Mouse (Mus musculus) cerebellum, adult 8-10 months (tissue): ENCODE measurements around the gene Spata31d1d.
"Not testable (repeated sequence)": the region's sequence is repeated elsewhere in the genome, so short reads cannot be mapped to it uniquely, and the experiment has no call there.

ENCODE experiments used
- DNase-seq: peaks from one replicate; pipeline ENCODE4 v3.0.0; 2022

Spata31d1d gene

DNA sequence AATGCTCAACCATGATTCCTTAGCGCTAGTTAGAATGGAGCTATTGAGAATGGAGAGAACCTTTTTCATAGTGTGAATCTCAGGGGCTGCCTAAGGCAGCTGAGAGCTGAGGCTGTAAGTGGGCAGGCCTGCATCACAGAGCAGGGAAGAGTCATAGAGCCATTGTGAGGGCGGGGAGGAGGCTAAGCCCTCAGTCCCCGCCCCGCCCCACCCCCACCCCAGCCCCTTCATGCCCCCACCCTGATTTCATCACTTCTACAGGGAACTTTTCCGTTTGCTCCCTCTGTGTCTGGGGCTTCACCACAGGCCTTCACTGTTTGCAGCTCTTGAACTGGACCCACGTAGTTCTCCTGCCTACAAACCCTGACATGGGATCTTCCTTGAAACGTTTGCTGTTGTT lies at the start of gene Spata31d1d:
Gene Spata31d1d, minus strand, starts transcription at position 101 of the 400 bp plus-strand sequence.
- no peak for DNase-seq

DNA sequence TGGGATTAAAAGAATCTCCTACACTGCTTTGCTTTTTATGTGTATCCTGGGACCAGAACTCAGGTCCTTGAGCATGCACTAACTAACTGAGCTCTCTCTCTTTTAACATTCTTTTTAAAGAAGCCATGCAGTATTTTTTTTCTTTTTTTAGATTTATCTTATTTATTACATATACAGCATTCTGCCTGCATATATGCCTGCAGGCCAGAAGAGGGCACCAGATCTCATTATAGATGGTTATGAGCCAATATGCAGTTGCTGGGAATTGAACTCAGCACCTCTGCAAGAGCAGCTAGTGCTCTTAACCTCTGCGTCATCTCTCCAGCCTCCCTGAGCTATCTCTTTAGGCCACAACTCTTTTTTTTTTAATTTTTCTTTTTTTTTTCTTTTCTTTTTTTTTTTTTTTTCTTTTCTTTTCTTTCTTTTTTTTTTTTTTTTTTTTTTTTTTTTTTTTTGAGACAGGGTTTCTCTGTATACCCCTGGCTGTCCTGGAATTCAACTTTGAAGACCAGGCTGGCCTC lies 48.3 kb upstream of the Spata31d1d start:
- DNase-seq, result not testable (repeated sequence)

DNA sequence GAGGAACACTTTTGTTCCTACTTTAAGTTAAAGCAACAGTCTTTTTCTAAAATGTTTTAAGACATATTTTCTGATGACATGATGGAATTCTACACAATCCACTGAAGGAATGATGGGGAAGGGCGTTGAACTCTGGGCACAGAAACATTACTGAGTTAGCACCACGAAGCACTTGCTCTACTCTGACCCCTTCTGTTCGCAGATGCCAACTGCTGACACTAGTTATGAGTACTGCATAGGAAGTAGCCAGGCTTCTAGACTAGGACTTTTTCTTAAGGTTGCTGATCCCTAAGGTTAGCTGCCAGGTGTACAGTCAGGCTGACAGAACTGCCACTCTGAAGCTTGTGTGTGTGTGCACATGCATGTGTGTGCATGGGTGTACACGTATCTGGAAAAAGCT lies 47.7 kb upstream of the Spata31d1d start:
- no peak for DNase-seq

DNA sequence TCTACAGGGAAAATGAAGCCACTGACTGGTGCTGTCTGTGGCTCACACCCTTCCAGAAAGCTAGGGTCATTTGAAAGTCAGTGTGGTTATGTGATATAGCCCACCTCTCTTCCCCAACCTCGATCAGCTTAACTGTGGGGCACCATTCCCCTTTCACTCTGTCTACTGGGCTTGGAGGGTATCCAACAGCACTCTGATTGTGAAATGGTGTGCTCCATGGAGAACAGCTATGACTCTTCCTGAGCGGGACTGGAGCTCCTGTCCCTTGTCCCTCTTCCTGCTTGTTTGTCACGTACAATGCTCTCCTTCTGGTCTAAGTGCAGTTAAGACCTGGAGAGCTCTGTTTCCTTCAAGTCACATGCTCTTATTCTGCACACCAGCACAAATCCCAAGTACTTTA lies 43.6 kb upstream of the Spata31d1d start:
- DNase-seq, result no peak

DNA sequence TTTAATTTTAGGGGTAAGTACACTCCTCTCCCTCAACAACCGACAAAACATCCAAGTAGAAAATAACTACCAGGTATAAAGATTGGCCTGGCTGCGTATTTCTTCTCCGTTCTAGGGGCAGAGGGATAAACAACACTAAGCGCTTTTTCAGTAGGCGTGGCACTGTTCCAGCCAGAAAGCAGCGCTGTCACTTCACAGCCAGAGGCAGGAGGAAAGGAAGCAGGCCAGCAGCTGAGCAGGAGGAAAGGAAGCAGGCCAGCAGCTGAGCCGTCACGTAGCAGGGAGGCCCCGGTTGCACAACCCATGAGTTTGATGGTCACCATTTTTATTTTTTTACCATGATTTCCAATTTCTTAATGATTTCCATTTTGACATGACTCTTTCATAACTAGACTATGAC lies 39.7 kb upstream of the Spata31d1d start:
- peak; percentile 35 for DNase-seq

DNA sequence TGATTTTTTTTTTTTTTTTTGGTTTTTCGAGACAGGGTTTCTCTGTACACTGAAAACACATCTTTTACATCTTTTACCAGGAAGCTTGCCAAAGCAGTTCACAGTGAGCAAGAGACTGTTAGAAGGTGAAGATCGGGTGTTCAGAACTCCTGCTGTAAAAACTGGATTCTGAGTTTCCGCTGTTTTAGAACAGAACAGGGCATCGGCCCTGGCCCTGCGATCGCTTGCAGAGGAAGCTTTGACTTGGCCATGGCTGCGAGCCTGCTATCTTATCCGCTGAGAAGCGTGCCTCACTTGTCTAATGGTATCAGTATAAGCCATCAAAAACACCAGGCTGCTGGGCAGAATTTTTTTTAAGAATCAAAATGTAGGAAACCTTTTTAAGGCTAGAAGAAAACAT lies 39.3 kb upstream of the Spata31d1d start:
- DNase-seq, result no peak

DNA sequence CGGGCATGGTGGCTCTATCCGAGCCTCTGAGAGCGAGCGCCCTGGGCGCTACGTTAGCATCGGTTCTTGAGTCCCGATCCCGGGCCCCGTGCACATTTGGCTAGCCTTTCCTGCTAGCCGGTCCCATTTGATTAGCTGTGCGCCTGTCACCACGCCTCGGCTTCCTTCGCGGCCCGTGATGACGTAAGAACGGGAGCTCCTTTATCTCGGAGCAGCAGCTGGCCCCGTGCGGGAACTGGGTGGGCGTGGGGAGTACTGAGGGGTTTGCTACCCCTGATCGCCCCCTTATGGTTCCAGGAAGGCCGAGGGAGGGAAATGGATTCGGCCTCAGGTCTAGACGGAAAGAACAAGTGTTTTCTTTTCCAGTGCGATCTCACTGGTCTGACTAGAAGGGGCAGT lies 38.6 kb upstream of the Spata31d1d start:
- peak; percentile 77 for DNase-seq

DNA sequence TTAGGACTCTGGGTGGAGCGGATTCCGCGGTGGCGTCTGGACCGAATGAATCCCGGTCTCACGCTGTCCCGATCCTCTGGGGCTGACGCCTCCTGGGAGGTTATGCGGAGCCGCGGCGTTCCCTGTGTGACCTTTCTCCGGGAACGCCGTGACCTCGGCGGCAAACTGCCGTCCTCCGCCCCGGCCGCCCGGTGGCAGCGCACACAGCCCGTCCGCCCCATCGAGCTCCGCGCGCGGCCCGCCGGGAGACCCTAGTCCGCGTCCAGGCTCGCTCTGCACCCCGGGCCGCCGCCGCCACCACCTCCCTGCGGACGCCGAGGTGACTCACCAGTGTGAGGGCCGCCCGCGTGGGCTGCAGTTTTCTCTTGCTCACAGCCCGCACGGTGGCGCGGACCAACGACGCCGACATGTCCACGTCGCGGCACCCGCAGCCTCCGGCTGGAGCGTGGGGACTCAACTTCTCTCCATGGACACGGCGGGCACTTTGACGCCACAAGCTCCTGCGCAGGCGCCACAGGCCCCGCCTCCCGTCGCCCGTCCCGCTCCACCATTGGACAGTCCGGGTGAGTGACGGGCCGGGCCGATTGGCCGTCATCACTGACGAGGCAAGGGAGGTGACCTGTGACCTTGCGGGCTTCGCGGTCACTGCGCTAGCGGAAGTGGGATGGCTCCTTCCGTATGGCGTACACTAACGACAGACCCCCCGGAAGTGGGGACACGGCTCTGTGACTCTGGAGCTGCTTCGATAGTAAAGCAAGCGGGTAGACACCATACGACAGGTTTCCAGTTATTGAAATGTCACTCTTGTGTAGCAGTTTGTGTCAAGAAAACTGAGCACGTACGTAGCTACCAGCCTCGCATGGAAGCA lies 38.0 kb upstream of the Spata31d1d start, which contains the start of gene Isca1:
Gene Isca1, minus strand, starts transcription at position 515 of the 868 bp plus-strand sequence.
- peak; percentile 99 for DNase-seq

DNA sequence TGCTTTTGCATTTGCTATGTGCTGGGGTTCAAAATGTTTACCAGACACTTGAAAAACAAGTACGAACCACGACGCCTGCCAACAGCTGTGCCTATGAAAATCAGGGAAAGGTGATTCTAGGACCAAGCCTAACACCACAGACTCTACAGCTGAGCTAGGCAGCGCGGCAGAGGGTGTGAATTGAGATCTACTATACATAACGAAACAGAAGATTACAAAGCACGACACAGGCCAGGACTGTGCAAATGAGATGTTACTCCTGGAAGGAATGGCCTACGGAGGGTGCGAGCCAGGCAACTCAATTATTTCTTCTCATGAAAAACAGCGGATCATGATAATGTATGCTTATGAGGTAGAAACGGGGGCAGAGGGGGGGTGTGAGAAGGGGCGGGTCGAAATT lies 37.0 kb upstream of the Spata31d1d start:
- peak; percentile 26 for DNase-seq

DNA sequence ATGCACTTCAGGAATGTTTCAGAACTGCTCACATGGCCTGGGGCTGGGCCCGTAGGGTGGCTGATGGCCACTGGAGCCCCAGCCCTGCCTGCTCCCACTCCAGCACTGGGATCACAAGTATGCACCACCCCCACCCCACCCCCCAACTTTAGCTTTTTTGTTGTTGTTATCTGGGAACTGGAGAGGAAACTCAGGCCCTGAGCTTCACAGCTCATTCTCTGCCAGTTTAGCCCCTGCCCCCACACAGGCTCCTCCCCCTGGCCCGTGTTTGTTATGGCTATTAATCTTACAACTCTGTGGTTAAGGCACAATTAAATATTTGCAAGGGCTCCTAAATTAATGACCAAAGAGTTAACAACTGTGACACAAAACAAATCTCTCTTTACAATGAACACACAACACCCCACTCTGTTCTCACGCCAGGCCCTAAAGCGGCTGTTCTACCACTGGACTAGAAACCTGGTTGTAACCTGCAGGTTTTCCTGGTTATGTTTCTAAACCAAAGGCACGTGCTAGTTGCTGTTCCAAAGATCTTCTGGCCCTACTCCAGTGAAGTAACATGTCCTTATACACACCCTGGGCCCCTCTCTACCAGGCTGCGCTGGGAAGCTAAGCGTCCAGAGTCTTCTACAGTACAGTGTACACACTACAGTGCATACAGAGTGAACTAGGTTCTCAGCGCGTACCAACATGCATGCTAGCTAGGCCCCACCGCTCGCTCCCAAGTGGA lies 35.4 kb upstream of the Spata31d1d start:
- no peak for DNase-seq

DNA sequence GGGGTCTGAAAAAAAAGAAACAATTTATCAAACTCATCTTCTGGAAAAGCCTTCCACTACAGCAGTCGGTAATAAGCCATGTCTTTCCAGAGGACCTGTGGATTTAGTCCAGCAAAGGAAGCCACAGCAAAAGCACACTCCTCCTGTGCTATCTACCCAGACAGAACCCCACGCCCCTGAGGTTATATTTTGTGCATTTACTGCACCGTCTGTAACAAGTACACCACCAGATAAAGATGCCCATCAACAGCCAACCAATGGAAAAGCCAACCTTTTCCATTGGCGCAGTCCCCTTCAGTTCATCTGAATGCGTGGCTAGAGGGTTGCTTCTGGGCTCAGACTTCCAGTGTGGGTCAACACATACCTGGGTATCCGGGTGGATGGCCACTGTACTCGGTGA lies 31.2 kb upstream of the Spata31d1d start:
- DNase-seq, result no peak

DNA sequence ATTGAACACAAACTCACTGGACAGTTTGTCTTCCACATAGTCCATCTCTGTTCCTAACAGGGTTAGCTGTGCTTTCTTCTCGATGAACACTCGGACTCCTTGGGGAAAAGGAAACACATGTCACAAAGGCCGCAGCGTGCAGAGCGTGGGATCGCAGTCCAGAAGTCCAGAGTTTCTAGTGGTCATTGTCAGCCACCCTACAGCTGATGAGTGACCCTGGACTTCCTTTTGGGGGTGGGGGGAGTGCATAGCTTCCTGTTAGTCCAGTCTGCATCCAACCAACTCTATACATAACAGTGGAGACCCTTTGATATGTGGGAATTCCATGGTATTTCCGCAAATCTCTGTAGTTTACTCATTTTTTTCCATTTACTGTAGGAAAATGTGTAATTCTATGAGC lies 25.4 kb upstream of the Spata31d1d start:
- DNase-seq, result no peak

DNA sequence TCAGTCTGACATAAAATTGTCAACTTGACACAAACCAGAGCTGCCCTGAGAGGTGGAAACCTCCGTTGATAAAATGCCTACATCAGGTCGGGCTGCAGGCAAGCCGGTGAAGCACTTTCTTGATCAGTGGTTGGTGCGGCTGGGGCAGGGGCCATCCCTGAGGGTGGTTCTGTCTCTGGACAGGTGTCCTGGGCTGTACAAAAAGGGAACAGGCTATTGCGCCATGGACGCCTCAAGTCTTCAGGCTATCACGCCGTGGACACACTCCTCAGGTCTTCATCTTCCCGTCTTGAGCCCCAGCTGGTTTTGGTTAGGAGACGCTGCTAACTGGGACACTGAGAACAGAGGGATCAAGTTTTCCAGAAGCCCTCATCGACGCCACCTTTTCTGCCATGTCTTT lies 18.8 kb upstream of the Spata31d1d start:
- no peak for DNase-seq

DNA sequence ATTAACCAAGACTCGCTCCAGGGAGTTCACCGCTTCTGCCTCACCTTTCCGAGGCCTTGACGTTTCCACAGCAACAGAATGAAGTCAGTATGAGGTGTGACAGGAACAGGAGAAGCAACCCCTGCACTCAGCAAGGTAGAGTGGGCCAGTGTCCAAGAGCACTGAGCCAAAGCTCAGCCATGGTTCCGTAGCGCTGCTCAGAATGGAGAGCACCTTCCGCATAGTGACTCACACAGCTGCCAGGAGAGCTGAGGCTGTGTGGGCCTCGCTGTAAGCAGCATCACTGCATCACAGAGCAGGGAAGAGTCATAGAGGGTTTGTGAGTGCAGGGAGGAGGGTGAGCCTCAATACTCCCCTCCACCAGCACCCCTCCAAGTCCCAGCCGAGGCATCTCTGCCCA lies 15.2 kb upstream of the Spata31d1d start, which contains the start of gene 1700014D04Rik:
Gene 1700014D04Rik, minus strand, starts transcription at position 42 of the 400 bp plus-strand sequence.
- no peak for DNase-seq

DNA sequence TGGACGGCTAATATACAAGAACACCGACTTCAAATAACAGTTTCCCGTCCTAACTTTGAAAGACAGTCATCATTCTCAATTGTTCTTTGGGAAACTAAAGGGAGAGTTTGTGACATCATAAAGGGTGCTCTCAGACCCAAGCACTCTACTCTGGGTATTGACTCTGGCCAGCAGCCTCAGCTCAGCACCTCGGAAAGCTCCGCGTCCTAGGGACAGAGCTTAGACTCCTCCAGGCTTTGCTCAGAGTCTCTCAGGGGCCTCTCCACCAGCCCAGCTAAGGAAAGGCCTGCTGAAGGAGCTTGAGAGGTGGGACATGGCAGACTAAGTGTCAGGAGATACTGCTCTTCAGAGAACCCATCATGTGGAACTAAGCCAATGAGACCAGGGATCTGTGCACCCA lies 14.6 kb upstream of the Spata31d1d start:
- DNase-seq, result no peak

DNA sequence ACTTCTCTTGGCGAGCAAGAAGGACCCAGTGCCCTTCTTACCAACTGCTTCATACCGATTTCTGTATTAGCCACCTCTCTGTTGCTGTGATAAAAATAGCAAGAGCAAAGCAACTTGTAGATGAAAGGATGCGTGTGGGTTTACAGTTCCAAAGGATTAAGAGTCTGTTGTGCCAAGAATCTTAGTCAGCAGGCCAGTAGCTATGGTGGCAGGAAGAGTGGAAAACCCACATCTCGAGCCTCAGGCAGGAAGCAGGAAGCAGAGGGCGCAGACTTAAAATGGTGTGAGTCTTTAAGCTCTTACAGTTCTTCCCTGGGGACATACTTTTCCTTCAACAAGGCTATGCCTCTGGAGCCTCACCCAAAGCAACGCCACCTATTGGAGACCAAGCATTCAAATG lies 13.9 kb upstream of the Spata31d1d start:
- no peak for DNase-seq

DNA sequence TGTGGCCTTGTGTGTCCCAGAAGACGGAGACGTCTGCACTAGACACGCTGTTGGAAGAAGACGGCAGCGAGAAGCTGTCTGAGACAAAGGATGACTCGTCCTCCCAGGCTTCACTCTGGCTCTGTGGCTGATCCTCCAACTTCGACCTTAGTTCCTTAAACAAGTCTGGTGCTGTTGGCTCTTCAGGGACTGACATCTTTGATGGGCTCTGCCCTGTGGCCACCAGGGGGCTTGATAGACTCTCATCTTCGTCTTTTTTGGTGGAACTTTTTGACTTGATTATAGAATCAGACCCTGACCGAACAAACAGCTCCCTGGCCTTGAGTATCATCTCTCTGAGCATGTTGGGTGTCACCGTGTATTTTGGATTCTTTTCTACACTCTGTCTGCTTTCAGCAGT lies 10.1 kb upstream of the Spata31d1d start:
- no peak for DNase-seq

DNA sequence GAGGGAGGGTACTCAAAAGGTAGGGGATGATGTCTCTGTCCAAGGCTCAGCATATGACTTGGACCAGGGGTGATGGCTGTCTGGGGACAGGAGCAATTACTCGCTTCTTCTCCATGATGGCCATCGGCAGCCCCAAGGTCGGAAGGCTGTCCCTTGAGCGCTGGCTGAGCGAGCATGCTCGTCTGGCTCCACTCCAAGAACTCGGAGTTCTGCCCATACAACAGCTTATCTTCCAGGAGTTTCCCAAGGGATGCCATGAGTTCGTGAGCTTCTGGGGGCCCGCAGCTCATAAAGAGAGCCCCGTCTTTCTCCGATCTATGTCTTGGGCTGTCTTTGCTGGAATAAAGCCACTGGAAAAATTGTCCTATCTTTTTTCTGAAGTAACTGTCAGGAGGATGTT lies 9.5 kb upstream of the Spata31d1d start:
- no peak for DNase-seq

DNA sequence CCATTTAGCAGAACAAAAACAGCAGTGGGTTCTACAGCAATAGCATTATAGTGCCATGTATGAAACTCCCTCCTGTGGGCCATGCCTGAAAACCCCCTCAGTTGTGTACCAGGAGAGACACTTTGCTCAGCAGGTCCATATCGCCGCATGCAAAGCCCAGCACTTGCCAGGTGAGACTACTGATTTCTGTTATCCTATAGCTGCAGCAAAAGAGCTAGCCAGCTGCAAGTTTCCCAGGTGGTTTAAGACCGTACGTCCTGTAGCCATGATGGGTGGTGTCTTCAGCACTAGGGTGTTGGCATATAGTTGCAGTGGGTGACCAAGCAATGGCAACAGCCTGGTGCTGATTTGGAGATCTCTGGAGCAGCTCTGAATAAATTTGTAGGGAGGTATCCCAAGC lies 7.8 kb upstream of the Spata31d1d start:
- DNase-seq, result no peak

DNA sequence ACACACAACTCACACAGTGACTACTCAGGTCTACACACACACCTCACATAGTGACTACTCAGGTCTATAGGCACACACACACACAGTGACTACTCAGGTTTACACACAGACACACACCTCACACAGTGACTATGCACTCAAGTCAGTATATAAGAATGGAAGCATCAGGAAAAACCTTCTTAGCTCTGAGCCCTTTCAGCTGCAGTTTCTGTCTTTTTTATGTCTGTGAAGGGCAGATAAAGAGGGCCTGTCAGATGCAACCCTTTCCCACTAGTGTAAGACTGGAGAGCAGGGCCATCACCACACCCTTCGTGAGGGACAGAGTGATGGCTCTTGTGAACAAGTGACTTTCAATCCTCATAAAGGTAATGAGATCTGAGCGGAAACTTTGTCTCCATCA lies 6.9 kb upstream of the Spata31d1d start:
- no peak for DNase-seq

DNA sequence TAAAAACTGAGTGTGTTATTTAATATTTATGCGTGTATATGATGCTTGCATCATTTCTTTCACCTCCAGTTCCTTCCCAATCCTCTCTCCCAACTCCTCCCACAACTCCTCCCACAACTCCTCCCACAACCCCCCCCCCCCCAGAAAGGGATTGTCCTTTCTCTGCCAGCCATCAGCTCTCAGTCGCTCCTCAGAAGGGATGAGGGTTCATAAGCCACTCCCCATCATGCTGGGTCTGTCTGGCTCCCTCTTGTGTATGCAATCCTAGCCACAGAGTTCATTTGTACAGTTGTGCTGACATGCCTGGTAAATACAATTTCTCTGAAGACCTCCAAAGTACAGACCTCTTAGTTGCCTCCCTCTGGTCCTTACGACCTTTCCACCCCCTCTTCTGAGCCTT lies 3.6 kb upstream of the Spata31d1d start:
- no peak for DNase-seq

DNA sequence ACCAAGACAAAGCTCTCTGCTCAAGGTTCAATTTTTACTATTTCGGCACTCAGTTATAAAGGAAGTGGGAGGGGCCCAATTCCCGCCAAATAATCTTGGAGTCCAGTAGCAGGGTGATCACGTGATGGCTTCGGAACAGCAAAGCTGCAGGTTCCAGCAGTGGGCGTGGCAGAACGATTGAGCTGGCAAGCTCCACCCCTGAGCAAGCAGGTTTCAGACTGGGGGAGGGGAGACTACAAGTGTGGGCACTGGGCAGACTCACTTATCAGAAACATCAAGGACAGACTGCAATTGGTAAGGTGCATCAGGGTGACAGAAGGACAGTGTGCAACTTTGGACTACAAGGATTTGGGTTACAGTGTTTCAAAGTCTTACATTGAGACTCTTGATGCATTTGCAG lies 2.8 kb upstream of the Spata31d1d start:
- not testable (repeated sequence) for DNase-seq

DNA sequence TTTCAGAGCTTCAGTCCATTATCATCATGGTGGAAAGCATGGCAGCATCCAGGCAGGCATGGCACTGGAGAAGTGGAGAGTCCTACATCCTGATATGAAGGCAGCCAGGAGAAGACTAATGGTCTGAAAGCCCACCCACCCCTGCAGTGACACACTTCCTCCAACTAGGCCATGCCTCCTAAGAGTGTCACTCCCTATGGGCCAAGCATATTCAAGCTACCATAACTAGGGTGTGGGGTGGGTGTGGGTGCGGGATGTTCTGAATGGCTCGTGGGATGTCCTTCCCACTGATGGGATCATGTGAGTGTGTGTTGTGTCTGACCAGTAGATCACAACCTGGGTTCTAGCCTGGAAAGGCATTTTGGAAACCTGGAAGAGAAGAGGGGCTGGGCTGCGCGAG lies 2.4 kb upstream of the Spata31d1d start:
- no peak for DNase-seq
